Mouse (Mus musculus) brown adipose tissue, adult 24 weeks (tissue): ENCODE data around the gene Meis2. TPM values are rescaled to one million over a fixed set of nuclear protein-coding genes. Genes with fewer than 3 reads are reported as not detected.

ENCODE experiments used
- H3K27ac ChIP-seq: fragments of 200-500 bp; replicated peaks from 2 replicates; pipeline ENCODE4 v1.5.1; 2012; ENCODE audit warnings: low read depth, mild to moderate bottlenecking, low read length
- H3K4me1 ChIP-seq: fragments of 200-500 bp; 2 replicates; pipeline ENCODE4 v1.6.1; 2012; ENCODE audit warnings: low read length, mixed read lengths; ENCODE audit not compliant: control insufficient read depth, insufficient read depth, insufficient read length
- H3K4me3 ChIP-seq: fragments of 200-500 bp; 2 replicates; pipeline ENCODE4 v1.5.1; 2012; ENCODE audit warnings: low read depth, mild to moderate bottlenecking, low read length, moderate library complexity; ENCODE audit not compliant: insufficient read depth
- polyA plus RNA-seq: library from polyadenylated mRNA; stranded (reverse); fragments of >200 nt; gene quantifications from 2 replicates; pipeline ENCODE4 v1.2.4, GENCODE M21; 2012; ENCODE audit not compliant: missing spikeins, insufficient read depth, insufficient read length

Meis2 gene
- polyA plus RNA-seq, 1 experiment, result 14.6 TPM

- Histone ChIP-seq H3K4me1 (no peaks in the 10 kb centered on the region), H3K4me3 (no peak overlapping the region), H3K27ac (no peak overlapping the region)
Measured at GRCm38 (mm10) chr2:115938296-115938695, 127.3 kb downstream of the Meis2 start.

GRCm38 (mm10) chr2:115937896-115938295 lies 127.7 kb downstream of the Meis2 start:
- H3K4me1 ChIP-seq, result no peaks in the 10 kb centered on the region
- no peak overlapping the region for H3K4me3 ChIP-seq

GRCm38 (mm10) chr2:115936786-115937185 lies 128.9 kb downstream of the Meis2 start:
- H3K4me1 ChIP-seq, result no peaks in the 10 kb centered on the region
- H3K4me3 ChIP-seq, result no peak overlapping the region
- no peak overlapping the region for H3K27ac ChIP-seq

More at GRCm38 (mm10) chr2:115937896-115938295, 127.7 kb downstream of the Meis2 start:
- H3K27ac ChIP-seq, result no peak overlapping the region

GRCm38 (mm10) chr2:115934299-115934698 lies 131.3 kb downstream of the Meis2 start:
- H3K4me3 ChIP-seq, result no peak overlapping the region
- no peak overlapping the region for H3K27ac ChIP-seq
- H3K4me1 ChIP-seq, result no peaks in the 10 kb centered on the region

GRCm38 (mm10) chr2:115933259-115933658 lies 132.4 kb downstream of the Meis2 start:
- no peak overlapping the region for H3K4me3 ChIP-seq

GRCm38 (mm10) chr2:115925744-115926143 lies 139.9 kb downstream of the Meis2 start:
- no peak overlapping the region for H3K27ac ChIP-seq
- no peaks in the 10 kb centered on the region for H3K4me1 ChIP-seq
- H3K4me3 ChIP-seq, result no peak overlapping the region

More at GRCm38 (mm10) chr2:115933259-115933658, 132.4 kb downstream of the Meis2 start:
- H3K27ac ChIP-seq, result no peak overlapping the region
- no peaks in the 10 kb centered on the region for H3K4me1 ChIP-seq

- Histone ChIP-seq H3K4me1 (no peaks in the 10 kb centered on the region), H3K27ac (no peak overlapping the region), H3K4me3 (no peak overlapping the region)
Measured at GRCm38 (mm10) chr2:115924472-115924871, 141.2 kb downstream of the Meis2 start.

- Histone ChIP-seq H3K27ac (no peak overlapping the region), H3K4me3 (no peak overlapping the region), H3K4me1 (no peaks in the 10 kb centered on the region)
Measured at GRCm38 (mm10) chr2:115923247-115923646, 142.4 kb downstream of the Meis2 start.

- Histone ChIP-seq H3K4me1 (no peaks in the 10 kb centered on the region), H3K4me3 (no peak overlapping the region), H3K27ac (no peak overlapping the region)
Measured at GRCm38 (mm10) chr2:115921687-115922086, 144.0 kb downstream of the Meis2 start.

GRCm38 (mm10) chr2:115920336-115920951 lies 145.2 kb downstream of the Meis2 start:
- H3K4me1 ChIP-seq, result no peaks in the 10 kb centered on the region
- H3K27ac ChIP-seq, result no peak overlapping the region
- H3K4me3 ChIP-seq, result no peak overlapping the region

- Histone ChIP-seq H3K4me1 (no peaks in the 10 kb centered on the region), H3K27ac (no peak overlapping the region), H3K4me3 (no peak overlapping the region)
Measured at GRCm38 (mm10) chr2:115919141-115920071, 146.2 kb downstream of the Meis2 start.

- Histone ChIP-seq H3K27ac (no peak overlapping the region), H3K4me1 (no peaks in the 10 kb centered on the region), H3K4me3 (no peak overlapping the region)
Measured at GRCm38 (mm10) chr2:115918561-115918960, 147.1 kb downstream of the Meis2 start.

GRCm38 (mm10) chr2:115914539-115914938 lies 151.1 kb downstream of the Meis2 start:
- Histone ChIP-seq H3K27ac (no peak overlapping the region), H3K4me1 (no peaks in the 10 kb centered on the region), H3K4me3 (no peak overlapping the region)

- H3K4me3 ChIP-seq, result no peak overlapping the region
- no peak overlapping the region for H3K27ac ChIP-seq
- H3K4me1 ChIP-seq, result no peaks in the 10 kb centered on the region
Measured at GRCm38 (mm10) chr2:115912948-115913529, 152.6 kb downstream of the Meis2 start.

- Histone ChIP-seq H3K27ac (no peak overlapping the region), H3K4me3 (no peak overlapping the region), H3K4me1 (no peaks in the 10 kb centered on the region)
Measured at GRCm38 (mm10) chr2:115911913-115912642, 153.6 kb downstream of the Meis2 start.
